Mouse (Mus musculus): ENCODE results near the gene Notch2.

GRCm38 (mm10) chr3:98003558-98003957, 9.8 kb upstream of the Notch2 start:
- TF ChIP-seq CTCF (IDR thresholded peaks at IDR 0.05; ENCODE audit: borderline replicate concordance, control insufficient read depth, extremely low read depth, insufficient read depth, low read length, poor library complexity), result no peak
- no peak for TF ChIP-seq POLR2A (IDR thresholded peaks at IDR 0.05; ENCODE audit: control insufficient read depth, extremely low read depth, insufficient read depth, low read length, poor library complexity)

Data from thymus, adult 2 months (tissue).